Mouse (Mus musculus) myocyte (in vitro differentiated cells): Measurements from ENCODE around the gene Nxf1.

ENCODE experiments used
- MAX ChIP-seq: IDR thresholded peaks from one replicate; pipeline ENCODE4 v1.6.1; 2011; ENCODE audit warnings: low read depth, mild to moderate bottlenecking, control low read depth
- POLR2A ChIP-seq: IDR thresholded peaks from one replicate; pipeline ENCODE4 v1.6.1; 2011; ENCODE audit warnings: low read depth, mild to moderate bottlenecking, control low read depth, moderate library complexity; ENCODE audit not compliant: insufficient read length

DNA sequence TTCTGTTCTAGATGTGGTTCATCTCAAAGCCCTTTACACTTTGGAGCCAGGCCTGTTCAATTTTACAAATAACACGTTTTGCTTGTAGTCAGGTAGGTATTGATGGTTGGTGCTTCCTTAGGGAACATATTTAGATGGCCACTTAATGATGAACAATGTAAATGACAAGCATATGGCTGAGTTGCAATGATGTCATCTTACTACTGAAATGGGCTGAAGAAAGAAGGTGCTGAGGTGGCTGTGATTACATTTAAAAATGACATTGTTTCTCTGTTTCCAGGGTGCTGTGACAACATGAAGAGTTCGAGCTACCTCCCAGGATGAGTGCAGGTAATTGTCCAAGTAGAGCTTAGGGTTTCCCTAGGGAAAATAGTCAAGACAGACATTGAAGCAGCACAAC lies 32.5 kb upstream of the Nxf1 start:
- TF ChIP-seq POLR2A (peak; percentile 10), MAX (no peak)
